Mouse (Mus musculus) kidney, embryonic 14.5 days (tissue): ENCODE data around the gene Htr2b. TPM values are rescaled to one million over a fixed set of nuclear protein-coding genes. Genes with fewer than 3 reads are reported as not detected.

Experiments
- ATAC-seq: fragments of 200-750 bp; cut with Nextera tagmentation; 2 replicates; pipeline ENCODE4 v1.8.0; 2017; ENCODE audit warnings: moderate number of reproducible peaks, mild to moderate bottlenecking, moderate TSS enrichment, moderate library complexity; ENCODE audit not compliant: low FRiP score, low TSS enrichment
- H3K27ac ChIP-seq: fragments of 300-500 bp; sonication (generic); 2 replicates; pipeline ENCODE4 v1.5.1; 2014; ENCODE audit warnings: low read depth, mild to moderate bottlenecking, low read length, moderate library complexity, mixed read lengths
- H3K27me3 ChIP-seq: fragments of 300-500 bp; sonication (generic); 2 replicates; pipeline ENCODE4 v1.6.1; 2014; ENCODE audit warnings: mild to moderate bottlenecking, low read length; ENCODE audit not compliant: control insufficient read depth, insufficient read depth
- H3K36me3 ChIP-seq: fragments of 300-500 bp; sonication (generic); 2 replicates; pipeline ENCODE4 v1.6.1; 2014; ENCODE audit warnings: low read length, mixed read lengths; ENCODE audit not compliant: control insufficient read depth, insufficient read depth
- H3K4me1 ChIP-seq: fragments of 300-500 bp; sonication (generic); 2 replicates; pipeline ENCODE4 v1.6.1; 2014; ENCODE audit warnings: low read length, mixed read lengths; ENCODE audit not compliant: control insufficient read depth, insufficient read depth
- H3K4me2 ChIP-seq: fragments of 300-500 bp; sonication (generic); replicated peaks from 2 replicates; pipeline ENCODE4 v1.6.1; 2014; ENCODE audit warnings: low read depth, mild to moderate bottlenecking, low read length
- H3K4me3 ChIP-seq: fragments of 300-500 bp; sonication (generic); 2 replicates; pipeline ENCODE4 v1.5.1; 2014; ENCODE audit warnings: mild to moderate bottlenecking, low read length
- H3K9ac ChIP-seq: fragments of 300-500 bp; sonication (generic); 2 replicates; pipeline ENCODE4 v1.6.1; 2014; ENCODE audit warnings: low read depth, mild to moderate bottlenecking, low read length, moderate library complexity
- H3K9me3 ChIP-seq: fragments of 300-500 bp; sonication (generic); 2 replicates; pipeline ENCODE4 v1.6.1; 2016; ENCODE audit warnings: low read length; ENCODE audit not compliant: control insufficient read depth
- WGBS: fragments of 180-500 bp; shearing (Covaris S2); extraction: QIAGEN DNeasy Blood & Tissue Kit; methylation state at CpG from one replicate; pipeline ENCODE4 v1.1.7; 2014; 5-methylcytosine and 5-hydroxymethylcytosine counted together
- polyA plus RNA-seq: library from polyadenylated mRNA; unstranded; fragments of >200 nt; fragmentation: Nextera tagmentation; extraction: Ambion mirVana; gene quantifications from 2 replicates; pipeline ENCODE4 v1.2.1, GENCODE M21; 2014

The Htr2b gene
- polyA plus RNA-seq, 1 experiment from 2014 or later, result 1.2 TPM

- peaks cover 5% of the 10 kb centered on the region; the same call in 1 of the 2 replicates for H3K4me1 ChIP-seq
- 87% methylated on average over 7 of the region's 7 CpGs for WGBS
- no peaks in the 10 kb centered on the region for H3K9me3 ChIP-seq
- H3K36me3 ChIP-seq, result no peaks in the 10 kb centered on the region
- H3K27ac ChIP-seq, result no peak overlapping the region
- no peak overlapping the region for H3K4me3 ChIP-seq
- no peaks in the 10 kb centered on the region for H3K27me3 ChIP-seq
- H3K4me2 ChIP-seq, result no peak overlapping the region
- no peak for ATAC-seq
- no peak overlapping the region for H3K9ac ChIP-seq
Observed at GRCm38 (mm10) chr1:86151376-86151775, 39.6 kb upstream of the Htr2b start.

GRCm38 (mm10) chr1:86150929-86151328 is 39.2 kb upstream of the Htr2b start:
- ATAC-seq, result no peak
- H3K4me3 ChIP-seq, result no peak overlapping the region
- WGBS, result 84% methylated on average over 6 of the region's 6 CpGs
- no peaks in the 10 kb centered on the region for H3K27me3 ChIP-seq
- peaks cover 5% of the 10 kb centered on the region; the same call in 1 of the 2 replicates for H3K4me1 ChIP-seq
- H3K4me2 ChIP-seq, result no peak overlapping the region
- H3K36me3 ChIP-seq, result no peaks in the 10 kb centered on the region
- no peak overlapping the region for H3K9ac ChIP-seq
- no peak overlapping the region for H3K27ac ChIP-seq
- no peaks in the 10 kb centered on the region for H3K9me3 ChIP-seq

GRCm38 (mm10) chr1:86148161-86148560 is 36.4 kb upstream of the Htr2b start:
- 81% methylated on average over 9 of the region's 9 CpGs for WGBS
- Histone ChIP-seq H3K36me3 (no peaks in the 10 kb centered on the region), H3K4me2 (no peak overlapping the region), H3K4me3 (no peak overlapping the region), H3K9ac (no peak overlapping the region), H3K27ac (no peak overlapping the region), H3K27me3 (no peaks in the 10 kb centered on the region), H3K4me1 (no peaks in the 10 kb centered on the region), H3K9me3 (no peaks in the 10 kb centered on the region)
- no peak for ATAC-seq

DNA sequence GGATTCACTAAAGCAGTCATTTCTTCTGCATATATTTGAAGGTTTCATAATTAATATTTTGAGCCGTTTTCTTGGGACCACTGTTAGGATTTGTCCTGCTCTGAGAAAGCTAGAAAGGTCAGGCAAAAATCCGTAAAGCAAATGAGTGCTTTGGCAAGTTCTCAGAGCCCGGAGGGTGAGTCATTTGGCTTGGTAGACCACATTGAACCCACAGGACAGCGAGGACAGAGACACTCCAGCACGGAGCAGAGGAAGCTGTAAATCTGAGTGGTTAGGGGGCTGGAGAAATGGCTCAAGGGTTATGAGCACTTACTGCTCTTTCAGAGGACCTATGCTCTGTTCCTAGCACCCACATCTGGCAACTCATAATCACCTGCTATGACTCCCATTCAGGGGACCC is 35.8 kb upstream of the Htr2b start:
- no peak overlapping the region for H3K4me3 ChIP-seq
- no peak overlapping the region for H3K9ac ChIP-seq
- H3K9me3 ChIP-seq, result no peaks in the 10 kb centered on the region
- no peak overlapping the region for H3K27ac ChIP-seq
- H3K27me3 ChIP-seq, result no peaks in the 10 kb centered on the region
- no peaks in the 10 kb centered on the region for H3K4me1 ChIP-seq
- H3K36me3 ChIP-seq, result peaks cover 3% of the 10 kb centered on the region; the same call in 1 of the 2 replicates
- H3K4me2 ChIP-seq, result no peak overlapping the region
- ATAC-seq, result no peak
- WGBS, result 71% methylated on average over 5 of the region's 5 CpGs

DNA sequence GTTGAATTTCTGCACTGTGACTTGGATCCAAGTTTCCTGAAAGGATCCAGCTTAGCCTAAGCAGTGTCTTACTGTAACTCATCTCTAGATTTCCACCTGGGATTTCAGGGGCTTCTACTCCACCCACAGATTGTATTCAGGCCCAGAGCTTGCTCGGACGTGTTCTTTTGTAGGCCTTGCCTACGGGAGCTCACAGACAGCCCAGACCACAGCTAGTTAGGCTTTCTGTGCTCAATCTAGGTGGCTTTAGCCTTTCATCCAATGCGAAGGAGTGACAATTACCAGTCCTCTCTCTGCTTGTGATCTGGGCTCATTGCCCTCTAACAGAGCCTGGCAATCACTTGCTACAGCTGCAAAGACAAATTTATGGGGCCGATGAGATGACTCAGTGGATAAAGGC is 34.5 kb upstream of the Htr2b start:
- H3K4me1 ChIP-seq, result no peaks in the 10 kb centered on the region

GRCm38 (mm10) chr1:86144001-86144944 is 32.5 kb upstream of the Htr2b start:
- 79% methylated on average over 21 of the region's 21 CpGs for WGBS
- Histone ChIP-seq H3K9ac (no peak overlapping the region), H3K4me3 (no peak overlapping the region), H3K27ac (no peak overlapping the region), H3K36me3 (peaks cover 17% of the 10 kb centered on the region; the same call in 1 of the 2 replicates), H3K4me1 (no peaks in the 10 kb centered on the region), H3K27me3 (no peaks in the 10 kb centered on the region), H3K4me2 (no peak overlapping the region), H3K9me3 (no peaks in the 10 kb centered on the region)
- ATAC-seq, result no peak

More for the DNA sequence above, 34.5 kb upstream of the Htr2b start:
- H3K9me3 ChIP-seq, result no peaks in the 10 kb centered on the region
- peaks cover 8% of the 10 kb centered on the region; the same call in 1 of the 2 replicates for H3K36me3 ChIP-seq
- no peaks in the 10 kb centered on the region for H3K27me3 ChIP-seq
- no peak overlapping the region for H3K27ac ChIP-seq
- no peak overlapping the region for H3K4me3 ChIP-seq
- no peak overlapping the region for H3K4me2 ChIP-seq
- no peak overlapping the region for H3K9ac ChIP-seq
- 73% methylated on average over 5 of the region's 5 CpGs for WGBS
- ATAC-seq, result no peak

DNA sequence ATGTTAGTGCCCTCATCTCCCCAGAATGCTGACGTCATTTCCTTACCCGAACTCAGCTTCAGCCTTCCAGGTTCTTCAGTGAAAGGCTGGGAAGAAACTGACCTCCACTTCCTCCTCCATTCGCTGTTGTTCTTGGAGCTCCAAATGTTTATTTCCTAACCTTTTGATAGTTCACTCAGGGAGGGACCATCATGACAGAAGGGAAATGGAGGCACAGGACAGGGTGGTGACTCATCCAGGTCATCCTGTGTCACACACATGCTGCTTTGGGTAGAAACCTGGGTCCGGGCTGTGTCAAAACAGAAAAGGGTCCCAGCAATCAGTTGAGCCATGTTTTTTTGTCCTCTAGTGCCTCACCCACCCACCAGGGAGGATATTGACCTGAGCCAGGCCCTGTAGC is 31.4 kb upstream of the Htr2b start:
- 79% methylated on average over 4 of the region's 4 CpGs for WGBS
- no peaks in the 10 kb centered on the region for H3K27me3 ChIP-seq
- no peak overlapping the region for H3K9ac ChIP-seq
- H3K4me2 ChIP-seq, result no peak overlapping the region
- ATAC-seq, result no peak
- no peak overlapping the region for H3K27ac ChIP-seq
- H3K4me3 ChIP-seq, result no peak overlapping the region
- no peaks in the 10 kb centered on the region for H3K9me3 ChIP-seq
- H3K4me1 ChIP-seq, result no peaks in the 10 kb centered on the region
- peaks cover 26% of the 10 kb centered on the region for H3K36me3 ChIP-seq

- Histone ChIP-seq H3K4me2 (no peak overlapping the region), H3K27me3 (no peaks in the 10 kb centered on the region), H3K9ac (no peak overlapping the region), H3K4me1 (no peaks in the 10 kb centered on the region), H3K27ac (no peak overlapping the region), H3K36me3 (peaks cover 41% of the 10 kb centered on the region), H3K9me3 (no peaks in the 10 kb centered on the region), H3K4me3 (no peak overlapping the region)
- ATAC-seq, result no peak
- WGBS, result 85% methylated on average over 3 of the region's 3 CpGs
Observed at GRCm38 (mm10) chr1:86141081-86141480, 29.3 kb upstream of the Htr2b start.

DNA sequence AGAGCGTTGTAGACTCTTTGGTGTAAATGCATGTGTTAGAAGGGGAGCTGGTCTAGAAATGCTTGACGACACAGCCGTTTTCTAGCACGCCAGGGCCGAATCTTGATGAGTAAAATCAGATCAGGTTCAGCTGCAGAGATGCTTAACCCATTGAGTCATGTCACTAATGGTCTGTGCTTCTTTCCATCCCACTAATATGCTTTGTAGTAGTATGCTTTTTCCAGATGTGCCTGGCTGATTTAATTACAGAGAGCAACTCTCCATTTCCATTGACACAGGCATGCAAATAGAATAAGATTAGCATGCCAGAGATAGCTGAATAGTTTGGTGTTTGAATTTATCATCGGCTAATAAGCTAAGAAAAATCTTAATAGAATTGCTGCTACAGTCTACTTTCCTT is 23.5 kb upstream of the Htr2b start:
- 95% methylated on average over 6 of the region's 6 CpGs for WGBS
- H3K9me3 ChIP-seq, result no peaks in the 10 kb centered on the region

More for the DNA sequence above, 23.5 kb upstream of the Htr2b start:
- Histone ChIP-seq H3K27me3 (no peaks in the 10 kb centered on the region), H3K27ac (no peak overlapping the region), H3K4me1 (no peaks in the 10 kb centered on the region), H3K4me2 (no peak overlapping the region), H3K9ac (no peak overlapping the region), H3K4me3 (no peak overlapping the region), H3K36me3 (peaks cover 71% of the 10 kb centered on the region)
- ATAC-seq, result no peak
